Mouse (Mus musculus): ENCODE data around the gene Rasal3.

The Rasal3 gene

GRCm38 (mm10) chr17:32389101-32389659 lies 14.2 kb downstream of the Rasal3 start, which contains the start of gene Wiz:
Gene Wiz (minus strand): TSS chr17:32389439.
- peak; percentile 91 for DNase-seq (ENCODE audit: low read depth, low spot score)

GRCm38 (mm10) chr17:32388370-32389100 lies 14.8 kb downstream of the Rasal3 start:
- DNase-seq (ENCODE audit: low read depth, low spot score) = peak; percentile 31

- no peak for DNase-seq (ENCODE audit: low read depth, low spot score)
Measured at GRCm38 (mm10) chr17:32387986-32388369, 15.4 kb downstream of the Rasal3 start.

GRCm38 (mm10) chr17:32386659-32387432 lies 16.5 kb downstream of the Rasal3 start:
- DNase-seq (ENCODE audit: low read depth, low spot score) = no peak

- no peak for DNase-seq (ENCODE audit: low read depth, low spot score)
Measured at GRCm38 (mm10) chr17:32383661-32384060, 19.7 kb downstream of the Rasal3 start.

GRCm38 (mm10) chr17:32382576-32382975 lies 20.8 kb downstream of the Rasal3 start:
- DNase-seq (ENCODE audit: low read depth, low spot score) = no peak

GRCm38 (mm10) chr17:32378786-32379185 lies 24.6 kb downstream of the Rasal3 start:
- no peak for DNase-seq (ENCODE audit: low read depth, low spot score)

- DNase-seq (ENCODE audit: low read depth, low spot score) = no peak
Measured at GRCm38 (mm10) chr17:32377137-32377536, 26.2 kb downstream of the Rasal3 start.

- DNase-seq (ENCODE audit: low read depth, low spot score) = no peak
Measured at GRCm38 (mm10) chr17:32376475-32376874, 26.9 kb downstream of the Rasal3 start.

- no peak for DNase-seq (ENCODE audit: low read depth, low spot score)
Measured at GRCm38 (mm10) chr17:32368991-32369578, 34.3 kb downstream of the Rasal3 start.

- no peak for DNase-seq (ENCODE audit: low read depth, low spot score)
Measured at GRCm38 (mm10) chr17:32367706-32368105, 35.7 kb downstream of the Rasal3 start.

- no peak for DNase-seq (ENCODE audit: low read depth, low spot score)
Measured at GRCm38 (mm10) chr17:32365296-32365695, 38.1 kb downstream of the Rasal3 start.

GRCm38 (mm10) chr17:32364850-32365249 lies 38.5 kb downstream of the Rasal3 start:
- no peak for DNase-seq (ENCODE audit: low read depth, low spot score)

GRCm38 (mm10) chr17:32364331-32364730 lies 39.1 kb downstream of the Rasal3 start:
- peak; percentile 95 for DNase-seq (ENCODE audit: low read depth, low spot score)

- no peak for DNase-seq (ENCODE audit: low read depth, low spot score)
Measured at GRCm38 (mm10) chr17:32363821-32364301, 39.5 kb downstream of the Rasal3 start.

GRCm38 (mm10) chr17:32362686-32363085 lies 40.7 kb downstream of the Rasal3 start:
- no peak for DNase-seq (ENCODE audit: low read depth, low spot score)

GRCm38 (mm10) chr17:32359928-32360327 lies 43.5 kb downstream of the Rasal3 start:
- no peak for DNase-seq (ENCODE audit: low read depth, low spot score)

- DNase-seq (ENCODE audit: low read depth, low spot score) = no peak
Measured at GRCm38 (mm10) chr17:32358943-32359340, 44.4 kb downstream of the Rasal3 start.

GRCm38 (mm10) chr17:32358192-32358942 lies 45.0 kb downstream of the Rasal3 start:
- DNase-seq (ENCODE audit: low read depth, low spot score) = no peak

- no peak for DNase-seq (ENCODE audit: low read depth, low spot score)
Measured at GRCm38 (mm10) chr17:32356766-32357760, 46.3 kb downstream of the Rasal3 start.
